Mouse (Mus musculus) urinary bladder, postnatal 25 days (tissue): ENCODE results near the gene Galnt17.

ENCODE experiments used
- DNase-seq: peaks from one replicate; pipeline ENCODE4 v3.0.0; 2022; ENCODE audit warnings: low spot score

The Galnt17 gene

GRCm38 (mm10) chr5:131020936-131021335 lies 287.4 kb downstream of the Galnt17 start:
- no peak for DNase-seq

GRCm38 (mm10) chr5:131019346-131019965 lies 288.8 kb downstream of the Galnt17 start:
- DNase-seq = no peak

DNA sequence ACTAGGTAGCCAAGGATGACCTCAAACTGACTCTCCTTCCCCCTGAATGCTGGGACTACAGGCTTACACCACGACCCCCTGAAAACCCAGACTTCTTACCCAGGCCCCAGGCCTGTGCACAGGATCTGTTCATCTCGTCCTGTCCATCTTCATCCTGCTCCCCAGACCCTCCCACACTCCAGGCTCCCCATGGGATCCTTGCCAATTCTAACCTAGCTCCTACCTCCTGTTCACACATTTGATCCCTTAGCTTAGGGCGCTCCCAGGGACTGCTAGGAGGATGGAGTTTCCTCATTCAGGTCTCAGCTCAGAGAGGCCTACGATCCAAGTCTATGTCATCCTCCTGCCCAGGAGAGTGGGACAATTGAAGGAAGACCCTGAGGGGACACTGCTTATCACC lies 292.2 kb downstream of the Galnt17 start:
- no peak for DNase-seq

GRCm38 (mm10) chr5:131015341-131015740 lies 293.0 kb downstream of the Galnt17 start:
- no peak for DNase-seq

- no peak for DNase-seq
These were observed 294.5 kb downstream of the Galnt17 start for GRCm38 (mm10) chr5:131013816-131014215.

DNA sequence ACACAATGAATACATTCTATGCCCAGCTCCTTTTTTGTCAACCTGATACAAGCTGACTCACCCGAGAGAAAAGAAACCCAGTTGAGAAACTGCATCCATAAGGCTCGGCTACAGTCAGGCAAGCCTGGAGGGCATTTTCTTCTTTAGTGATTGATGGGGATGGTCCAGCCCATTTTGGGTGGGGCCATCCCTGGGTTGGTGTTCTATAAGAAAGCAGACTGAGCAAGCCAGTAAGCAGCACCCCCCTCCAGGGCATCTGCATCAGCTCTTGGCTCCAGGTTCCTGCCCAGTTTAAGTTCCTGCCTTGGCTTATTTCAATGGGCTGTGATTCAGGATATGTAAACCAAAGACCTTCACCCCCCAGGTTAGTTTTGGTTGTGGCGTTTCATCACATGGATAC lies 295.2 kb downstream of the Galnt17 start:
- no peak for DNase-seq

GRCm38 (mm10) chr5:131009510-131009909 lies 298.8 kb downstream of the Galnt17 start:
- DNase-seq = no peak

DNA sequence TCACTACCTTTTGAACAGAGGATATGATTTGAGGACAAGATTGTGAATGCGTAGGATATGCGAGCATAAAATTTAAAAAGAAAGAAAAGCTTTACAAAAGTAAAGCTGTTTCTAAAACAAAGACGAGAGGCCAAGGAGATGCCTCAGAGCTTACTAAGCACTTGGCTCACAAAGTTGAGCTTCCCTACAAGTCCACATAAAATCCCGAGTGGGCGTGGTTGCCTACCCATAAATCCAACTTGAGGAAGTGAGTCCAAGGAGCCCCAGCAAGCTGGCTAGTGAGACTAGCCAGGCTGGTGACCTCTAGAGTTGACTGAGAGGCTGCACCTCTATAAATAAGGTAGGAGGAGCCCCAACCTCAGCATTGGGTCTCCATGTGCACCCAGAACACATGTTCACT lies 299.8 kb downstream of the Galnt17 start:
- DNase-seq = peak; percentile 19

GRCm38 (mm10) chr5:131007871-131008505 lies 300.3 kb downstream of the Galnt17 start:
- peak; percentile 27 for DNase-seq

- no peak for DNase-seq
These were observed 301.1 kb downstream of the Galnt17 start for GRCm38 (mm10) chr5:131007198-131007597.

- no peak for DNase-seq
These were observed 301.8 kb downstream of the Galnt17 start for GRCm38 (mm10) chr5:131006524-131006923.

GRCm38 (mm10) chr5:131000572-131000971 lies 307.7 kb downstream of the Galnt17 start:
- DNase-seq = no peak

DNA sequence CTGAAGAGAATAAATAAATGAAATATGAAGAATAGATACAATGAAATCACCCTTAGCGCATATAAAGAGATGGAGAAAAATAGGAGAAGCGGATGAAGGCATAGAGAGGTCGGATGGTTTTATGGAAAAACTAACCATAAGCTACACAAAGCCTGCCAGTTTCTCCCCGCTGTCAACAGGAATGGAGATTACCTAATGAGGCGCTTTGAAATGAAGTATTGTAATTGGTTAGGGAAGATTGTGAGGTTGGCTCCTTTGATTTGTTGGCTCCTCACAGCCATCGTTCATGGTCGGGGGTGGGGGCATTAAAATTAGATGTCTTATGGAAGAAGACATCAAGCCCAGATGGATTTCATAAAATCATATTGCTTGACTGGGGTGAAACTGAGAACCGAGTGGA lies 329.0 kb downstream of the Galnt17 start:
- DNase-seq = no peak

- DNase-seq = no peak
These were observed 329.4 kb downstream of the Galnt17 start for GRCm38 (mm10) chr5:130978871-130979270.

- no peak for DNase-seq
These were observed 330.3 kb downstream of the Galnt17 start for GRCm38 (mm10) chr5:130977999-130978398.

DNA sequence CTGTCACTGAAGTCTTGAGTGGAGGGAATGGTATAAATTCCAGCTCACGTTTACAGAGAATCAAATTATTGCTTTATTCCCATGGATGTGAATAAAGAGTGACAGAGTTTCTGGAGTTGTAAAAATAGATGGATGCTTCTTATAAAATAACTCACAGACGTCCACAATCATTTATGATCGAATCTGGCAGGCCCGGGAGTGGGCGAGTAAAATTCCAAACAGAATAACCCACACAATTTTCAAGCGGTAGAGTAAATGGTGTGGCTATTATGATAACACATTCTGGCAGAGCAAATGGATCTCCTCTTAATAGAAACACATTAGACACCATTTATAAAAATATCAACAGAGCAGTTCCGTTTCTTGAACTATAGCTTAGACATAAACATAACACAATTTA lies 355.9 kb downstream of the Galnt17 start:
- no peak for DNase-seq

DNA sequence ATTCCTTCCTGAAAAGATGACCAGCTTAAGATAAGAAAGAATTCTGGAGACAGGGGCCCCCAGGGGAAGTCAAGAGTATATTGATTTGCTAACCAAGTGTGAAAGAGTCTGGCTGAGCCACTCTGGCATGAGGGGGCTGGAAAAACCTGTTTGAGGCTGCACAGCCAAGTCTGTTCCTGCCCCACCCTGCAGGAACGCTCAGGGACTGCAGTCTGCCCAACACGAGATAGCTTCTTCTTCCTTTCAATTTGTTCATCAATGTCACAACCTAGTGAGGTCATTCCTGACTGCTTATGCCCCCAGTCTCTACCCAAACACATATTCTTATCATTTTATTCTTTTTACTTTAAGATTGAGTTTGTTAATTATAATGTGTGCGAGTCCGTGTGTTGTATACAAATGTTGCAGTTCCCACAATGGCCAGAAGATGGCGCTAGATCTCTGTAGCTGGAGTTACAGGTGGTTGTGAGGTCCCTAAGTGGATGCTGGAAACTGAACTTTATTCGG lies 357.4 kb downstream of the Galnt17 start:
- DNase-seq = no peak

GRCm38 (mm10) chr5:130950421-130950820 lies 357.9 kb downstream of the Galnt17 start:
- no peak for DNase-seq

- no peak for DNase-seq
These were observed 358.6 kb downstream of the Galnt17 start for GRCm38 (mm10) chr5:130949710-130950109.

- DNase-seq = no peak
These were observed 369.2 kb downstream of the Galnt17 start for GRCm38 (mm10) chr5:130938911-130939608.

GRCm38 (mm10) chr5:130938274-130938741 lies 370.0 kb downstream of the Galnt17 start:
- DNase-seq = no peak

- DNase-seq = no peak
These were observed 377.3 kb downstream of the Galnt17 start for GRCm38 (mm10) chr5:130930999-130931398.

GRCm38 (mm10) chr5:130927794-130928149 lies 380.5 kb downstream of the Galnt17 start:
- DNase-seq = no peak
